Mouse (Mus musculus): ENCODE results near the gene Gabrb1.

The Gabrb1 gene

GRCm38 (mm10) chr5:71828996-71829395 is 171.1 kb downstream of the Gabrb1 start:
- DNase-seq (ENCODE audit: extremely low spot score, low spot score), result no peak

GRCm38 (mm10) chr5:71830342-71830741 is 172.4 kb downstream of the Gabrb1 start:
- no peak for DNase-seq (ENCODE audit: extremely low spot score, low spot score)

- DNase-seq (ENCODE audit: extremely low spot score, low spot score), result no peak
Measured at GRCm38 (mm10) chr5:71842241-71842640, 184.3 kb downstream of the Gabrb1 start.

- DNase-seq (ENCODE audit: extremely low spot score, low spot score), result no peak
Measured at GRCm38 (mm10) chr5:71898214-71898613, 240.3 kb downstream of the Gabrb1 start.

GRCm38 (mm10) chr5:71903399-71903798 is 245.5 kb downstream of the Gabrb1 start:
- no peak for DNase-seq (ENCODE audit: extremely low spot score, low spot score)

DNA sequence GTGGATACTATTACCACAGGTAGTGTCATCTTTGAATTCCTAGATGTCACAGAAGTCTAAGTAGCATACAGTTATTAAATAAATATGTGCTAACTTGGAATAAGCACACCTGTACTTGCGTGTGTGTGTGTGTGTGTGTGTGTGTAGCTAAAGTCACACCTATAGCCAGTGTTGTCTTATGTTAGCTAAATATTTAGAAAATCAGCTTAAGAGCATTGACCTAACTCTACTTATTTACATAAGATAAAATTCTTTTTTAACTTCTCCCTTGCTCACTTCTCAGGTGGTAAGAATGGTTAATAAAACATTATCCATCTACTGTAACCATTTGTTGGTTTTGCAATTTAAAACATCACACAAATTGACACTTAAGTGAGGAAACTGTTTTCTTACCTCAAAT is 256.1 kb downstream of the Gabrb1 start:
- DNase-seq (ENCODE audit: extremely low spot score, low spot score), result no peak

DNA sequence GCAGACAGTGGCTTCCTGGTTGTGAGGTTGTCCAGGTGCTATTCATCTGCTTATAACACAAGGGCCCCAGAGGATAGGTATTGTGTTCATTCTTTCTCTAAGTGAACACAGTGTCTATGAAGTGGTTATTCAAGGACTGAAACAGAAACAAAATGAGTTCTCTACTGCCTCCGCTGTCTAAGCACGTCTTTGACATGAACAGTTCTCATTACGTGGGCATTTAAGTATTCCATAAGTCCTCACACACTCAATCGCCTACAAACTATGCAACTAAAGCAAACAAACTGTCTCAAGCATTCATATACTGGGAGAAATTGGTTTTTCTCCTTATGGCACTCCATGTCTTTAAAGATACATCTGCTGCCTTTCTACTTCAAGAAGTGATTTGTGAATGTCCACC is 257.8 kb downstream of the Gabrb1 start:
- no peak for DNase-seq (ENCODE audit: extremely low spot score, low spot score)

GRCm38 (mm10) chr5:71917206-71917605 is 259.3 kb downstream of the Gabrb1 start:
- DNase-seq (ENCODE audit: extremely low spot score, low spot score), result no peak

- no peak for DNase-seq (ENCODE audit: extremely low spot score, low spot score)
Measured at GRCm38 (mm10) chr5:71923636-71924035, 265.7 kb downstream of the Gabrb1 start.

GRCm38 (mm10) chr5:71926336-71926735 is 268.4 kb downstream of the Gabrb1 start:
- DNase-seq (ENCODE audit: extremely low spot score, low spot score), result no peak

DNA sequence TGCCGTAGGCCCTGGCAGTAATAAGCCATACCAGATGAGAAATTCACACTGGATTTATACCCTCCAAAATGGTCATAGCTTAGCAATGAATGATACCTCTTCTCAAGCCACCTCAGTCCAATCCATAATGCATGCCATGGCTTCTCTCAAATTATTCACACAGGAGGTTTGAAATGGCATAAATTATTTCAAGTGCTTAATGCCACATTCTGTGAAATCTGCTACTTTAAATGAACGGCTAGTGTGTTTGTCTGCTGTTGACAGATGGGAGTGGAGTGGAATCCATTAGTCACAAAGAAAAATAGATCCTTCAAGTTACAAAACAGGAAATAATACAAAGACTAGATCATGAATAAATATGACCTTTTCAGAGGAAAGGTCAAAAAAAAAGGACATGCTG is 272.1 kb downstream of the Gabrb1 start:
- no peak for DNase-seq (ENCODE audit: extremely low spot score, low spot score)

GRCm38 (mm10) chr5:71951398-71951797 is 293.5 kb downstream of the Gabrb1 start:
- DNase-seq (ENCODE audit: extremely low spot score, low spot score), result no peak

DNA sequence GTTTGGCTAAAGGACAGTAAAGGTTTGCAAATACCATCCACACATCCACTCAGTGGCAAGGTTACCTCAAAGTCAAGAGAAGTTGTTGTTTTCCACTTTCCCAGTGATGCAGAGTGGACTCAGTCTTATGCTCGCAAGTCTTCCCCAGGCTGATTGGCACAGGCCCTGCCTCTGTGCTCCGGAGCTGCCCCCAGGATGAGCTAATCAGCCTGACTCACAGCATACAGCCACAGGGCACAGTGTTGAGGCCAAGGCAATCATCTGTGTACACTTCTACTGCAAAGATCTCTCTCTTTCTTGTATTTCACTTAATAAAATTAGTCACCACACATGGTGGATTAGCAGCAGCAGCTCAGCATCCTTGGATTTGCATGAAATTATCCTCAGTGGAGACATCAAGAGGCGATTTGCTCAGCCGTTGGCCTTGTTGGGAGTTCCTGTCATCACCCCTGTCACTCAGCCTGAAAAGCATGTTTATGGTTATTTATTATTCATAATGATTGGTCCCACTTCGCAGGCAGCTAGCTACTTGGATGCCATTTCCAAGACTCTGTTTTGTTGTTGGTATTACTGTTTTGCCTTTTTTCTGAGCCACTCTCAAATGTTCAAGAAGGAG is 297.3 kb downstream of the Gabrb1 start:
- no peak for DNase-seq (ENCODE audit: extremely low spot score, low spot score)

GRCm38 (mm10) chr5:71964876-71965432 is 307.0 kb downstream of the Gabrb1 start:
- no peak for DNase-seq (ENCODE audit: extremely low spot score, low spot score)

DNA sequence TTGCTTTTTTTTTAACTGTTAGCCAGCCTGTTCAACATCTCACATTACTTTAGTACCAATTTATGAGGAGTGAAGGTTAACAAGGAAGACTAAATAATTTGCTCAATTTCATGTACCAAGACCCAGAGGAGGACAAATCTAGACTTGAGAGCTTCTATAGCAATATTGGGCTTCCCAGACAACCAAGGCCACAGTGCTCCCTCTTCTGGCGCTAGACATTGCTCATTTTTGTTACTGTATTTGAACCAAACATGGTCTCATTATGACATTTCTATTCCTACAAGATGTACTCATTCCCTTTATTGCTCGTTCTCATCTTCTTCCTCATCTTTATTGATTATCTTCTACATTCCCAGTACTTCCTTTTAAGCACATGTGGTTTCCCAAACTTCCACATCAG is 307.6 kb downstream of the Gabrb1 start:
- DNase-seq (ENCODE audit: extremely low spot score, low spot score), result no peak

DNA sequence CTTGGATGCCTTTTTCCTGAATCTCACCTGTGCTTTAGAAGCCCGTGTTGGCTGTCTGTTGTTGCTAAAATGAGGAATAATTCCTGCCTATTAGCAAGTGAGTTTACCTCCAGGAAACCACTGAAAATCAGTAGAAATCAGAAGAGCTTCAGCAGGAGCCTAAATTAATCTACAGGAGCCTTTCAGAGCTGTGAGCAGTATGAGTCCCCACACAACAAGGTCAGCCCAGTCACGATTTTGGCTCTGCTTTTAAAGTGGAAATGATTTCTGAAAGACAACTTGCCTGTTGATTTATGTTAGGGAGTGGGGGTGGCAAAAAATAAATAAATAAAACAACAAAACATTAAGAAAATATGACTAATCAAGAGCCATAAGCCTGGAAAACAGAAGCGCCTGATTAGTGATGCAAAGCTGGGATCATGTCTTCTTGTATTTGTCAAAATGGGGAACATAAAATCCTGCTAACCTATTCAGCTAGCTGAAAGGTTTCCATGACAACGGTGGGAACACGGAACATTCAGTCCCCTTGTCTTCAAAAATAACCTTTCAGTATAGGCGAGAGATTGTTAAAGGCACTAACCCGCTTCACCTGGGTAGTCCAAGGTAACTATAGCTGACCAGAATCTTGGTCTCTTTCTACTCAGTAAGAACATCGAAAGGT is 312.4 kb downstream of the Gabrb1 start:
- no peak for DNase-seq (ENCODE audit: extremely low spot score, low spot score)

DNA sequence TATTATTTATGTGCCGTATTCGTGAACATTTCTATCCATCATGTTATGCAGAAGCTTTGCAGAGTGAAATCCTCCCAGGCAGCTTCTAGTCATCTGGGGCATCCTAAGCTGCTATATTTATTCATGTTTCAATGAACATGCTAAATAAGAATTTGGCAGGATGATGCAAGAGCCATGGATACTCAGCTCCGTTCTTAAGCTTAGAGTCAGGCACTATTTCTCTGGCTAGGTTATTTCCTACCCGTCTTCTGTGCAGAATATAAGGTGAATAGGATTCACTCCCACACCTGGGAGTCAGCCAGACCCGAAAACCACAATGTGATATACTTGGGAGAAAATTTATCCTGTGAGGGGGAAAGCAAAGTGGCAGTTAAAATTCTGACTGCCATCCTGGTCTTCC is 314.9 kb downstream of the Gabrb1 start:
- no peak for DNase-seq (ENCODE audit: extremely low spot score, low spot score)

DNA sequence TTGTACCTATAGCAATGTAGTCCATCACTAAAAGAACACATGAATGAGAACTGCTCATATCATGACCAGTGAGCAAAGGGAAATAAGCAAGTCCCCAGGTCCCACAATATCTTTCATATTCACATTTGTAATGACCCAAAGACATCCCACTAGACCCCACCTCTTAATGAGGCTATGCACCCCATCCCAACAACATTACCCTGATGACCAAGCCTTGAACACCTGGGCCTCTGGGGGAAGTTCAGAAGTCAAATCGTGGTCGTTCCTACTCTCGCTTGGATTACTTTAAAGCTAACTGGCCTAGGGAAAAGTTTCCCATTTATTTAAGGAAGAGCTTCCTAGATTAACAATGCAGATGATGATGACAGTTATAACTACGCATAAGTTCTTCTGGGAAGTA is 318.2 kb downstream of the Gabrb1 start:
- DNase-seq (ENCODE audit: extremely low spot score, low spot score), result no peak

DNA sequence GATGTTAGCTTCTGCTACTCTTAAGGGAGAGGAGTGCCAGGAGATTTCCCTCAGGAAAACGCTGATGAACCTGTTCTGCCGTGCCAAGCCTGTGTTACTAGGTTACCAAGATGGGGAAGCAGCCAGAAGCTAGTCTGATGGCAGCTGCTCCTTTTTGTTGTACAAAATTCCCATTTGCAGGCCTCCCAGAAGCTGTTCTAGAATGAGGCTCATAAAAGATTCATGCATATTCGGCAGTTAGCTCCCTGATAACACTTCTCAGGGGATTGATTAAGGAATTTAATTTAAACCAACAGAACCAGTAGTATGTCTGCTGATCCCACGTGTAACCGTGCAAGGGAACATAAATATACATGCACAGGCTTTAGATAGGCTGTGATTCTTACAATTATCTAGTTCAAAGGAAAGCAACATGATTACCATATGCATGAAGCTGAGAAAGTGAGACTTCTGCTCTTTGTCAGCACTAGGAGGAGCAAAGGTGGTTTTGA is 318.7 kb downstream of the Gabrb1 start:
- DNase-seq (ENCODE audit: extremely low spot score, low spot score), result no peak

- no peak for DNase-seq (ENCODE audit: extremely low spot score, low spot score)
Measured at GRCm38 (mm10) chr5:71986561-71986960, 328.6 kb downstream of the Gabrb1 start.

- DNase-seq (ENCODE audit: extremely low spot score, low spot score), result no peak
Measured at GRCm38 (mm10) chr5:71986983-71987398, 329.1 kb downstream of the Gabrb1 start.

- DNase-seq (ENCODE audit: extremely low spot score, low spot score), result no peak
Measured at GRCm38 (mm10) chr5:71999466-71999865, 341.6 kb downstream of the Gabrb1 start.

Measured in neural tube, embryonic 10.5 days (tissue).